41 mouse cellular contexts compared by ENCODE assay signal in genomic region chr3:60126564-60126963, GRCm38 (mm10). TPM values are rescaled to one million over a fixed set of nuclear protein-coding genes. Genes with fewer than 3 reads are reported as not detected.
"Had no signal": no experiment of that assay in that cellular context is flagged by ENCODE, and none has a peak within 500 bp of the region (broad histone marks: within the 10 kb centered on the region; RNA-seq: fewer than 3 reads in every experiment).

No protein-coding gene starts in this region.

- DNase-seq: left cerebral cortex, postnatal 4 days; liver; liver, embryonic 13.5 days; liver, postnatal 0 days; lung, adult 18-20 months; lung, adult 2 months; lung, embryonic 14.5 days; lung, postnatal 10 days; lung, postnatal 14 days; lung, postnatal 36 days; lung, postnatal 4 days; midbrain, embryonic 14.5 days had no signal

- H3K9ac ChIP-seq: limb, embryonic 12.5 days; limb, embryonic 13.5 days; limb, embryonic 15.5 days; liver, embryonic 12.5 days; liver, embryonic 13.5 days; liver, embryonic 14.5 days; liver, embryonic 15.5 days; liver, postnatal 0 days; lung, embryonic 14.5 days; lung, embryonic 15.5 days; midbrain, embryonic 12.5 days; midbrain, embryonic 13.5 days; midbrain, embryonic 15.5 days had no signal

- H3K27me3 ChIP-seq: limb, embryonic 12.5 days; limb, embryonic 13.5 days; limb, embryonic 15.5 days; liver, embryonic 12.5 days; liver, embryonic 13.5 days; liver, embryonic 15.5 days; lung, embryonic 15.5 days; megakaryocyte, embryonic 14.5 days; midbrain, embryonic 12.5 days; midbrain, embryonic 13.5 days; midbrain, embryonic 15.5 days had no signal

- H3K4me3 ChIP-seq: limb, embryonic 10.5 days; limb, embryonic 12.5 days; limb, embryonic 13.5 days; limb, embryonic 15.5 days; liver, embryonic 12.5 days; liver, embryonic 13.5 days; liver, embryonic 15.5 days; lung, embryonic 15.5 days; megakaryocyte, embryonic 14.5 days; midbrain, embryonic 10.5 days; midbrain, embryonic 12.5 days; midbrain, embryonic 13.5 days; midbrain, embryonic 15.5 days; myocyte had no signal

- H3K27ac ChIP-seq: limb, embryonic 10.5 days; limb, embryonic 12.5 days; limb, embryonic 13.5 days; limb, embryonic 15.5 days; liver, embryonic 12.5 days; liver, embryonic 13.5 days; liver, embryonic 14.5 days; liver, embryonic 15.5 days; lung, embryonic 15.5 days; macrophage; midbrain, embryonic 10.5 days; midbrain, embryonic 12.5 days; midbrain, embryonic 13.5 days; midbrain, embryonic 15.5 days had no signal

- H3K36me3 ChIP-seq: limb, embryonic 10.5 days; limb, embryonic 12.5 days; limb, embryonic 13.5 days; limb, embryonic 15.5 days; liver, embryonic 12.5 days; liver, embryonic 13.5 days; liver, embryonic 15.5 days; lung, embryonic 15.5 days; midbrain, embryonic 10.5 days; midbrain, embryonic 12.5 days; midbrain, embryonic 13.5 days; midbrain, embryonic 15.5 days had no signal

- H3K9me3 ChIP-seq: limb, embryonic 10.5 days; limb, embryonic 12.5 days; limb, embryonic 13.5 days; limb, embryonic 15.5 days; liver, embryonic 12.5 days; liver, embryonic 13.5 days; liver, embryonic 15.5 days; lung, embryonic 15.5 days; megakaryocyte, embryonic 14.5 days; midbrain, embryonic 10.5 days; midbrain, embryonic 12.5 days; midbrain, embryonic 13.5 days; midbrain, embryonic 15.5 days had no signal

- H3K4me2 ChIP-seq: limb, embryonic 12.5 days; limb, embryonic 13.5 days; limb, embryonic 15.5 days; liver, embryonic 11.5 days; liver, embryonic 12.5 days; liver, embryonic 13.5 days; liver, embryonic 15.5 days; lung, embryonic 14.5 days; lung, embryonic 15.5 days; midbrain, embryonic 11.5 days; midbrain, embryonic 12.5 days; midbrain, embryonic 13.5 days; midbrain, embryonic 15.5 days had no signal

- H3K4me1 ChIP-seq: liver, embryonic 12.5 days; liver, embryonic 13.5 days; liver, embryonic 15.5 days; midbrain, embryonic 10.5 days; midbrain, embryonic 12.5 days; midbrain, embryonic 13.5 days; midbrain, embryonic 15.5 days had no signal

RNA-seq across cellular contexts. Expression of gene Sucnr1, which starts 44.9 kb away (rescaled TPM):
- total RNA-seq: left cerebral cortex, adult 8-10 months; left cerebral cortex, postnatal 10 days; left cerebral cortex, postnatal 14 days; left cerebral cortex, postnatal 25 days; left cerebral cortex, postnatal 36 days; left cerebral cortex, postnatal 4 days; megakaryocyte-erythroid progenitor cell, adult 5-6 weeks; midbrain, postnatal 0 days had no signal
- polyA plus RNA-seq: limb, embryonic 10.5 days; limb, embryonic 11.5 days; limb, embryonic 12.5 days; liver, embryonic 11.5 days; liver, embryonic 12.5 days; lung, embryonic 14.5 days; lung, embryonic 16.5 days; lung, postnatal 0 days; macrophage; midbrain, embryonic 10.5 days; midbrain, embryonic 12.5 days; midbrain, embryonic 13.5 days; midbrain, embryonic 14.5 days; midbrain, embryonic 15.5 days; midbrain, embryonic 16.5 days; midbrain, postnatal 0 days; myocyte; neural tube, embryonic 11.5 days had no signal
